Mouse (Mus musculus) heart, adult 2 months (tissue): ENCODE results near the gene Slc26a6. TPM values are rescaled to one million over a fixed set of nuclear protein-coding genes. Genes with fewer than 3 reads are reported as not detected.

Source experiments
- DNase-seq, 2 experiments: peaks; one replicate each; pipeline ENCODE4 v3.0.0; 2021
- H3K27ac ChIP-seq: fragments of 200-600 bp; 2 replicates; pipeline ENCODE4 v1.8.1; 2022
- H3K27me3 ChIP-seq: fragments of 200-500 bp; 2 replicates; pipeline ENCODE4 v1.6.1; 2012; ENCODE audit warnings: mild to moderate bottlenecking, low read length, inconsistent platforms, mixed read lengths; ENCODE audit not compliant: control insufficient read depth, insufficient read depth
- H3K36me3 ChIP-seq: fragments of 200-500 bp; 2 replicates; pipeline ENCODE4 v1.6.1; 2012; ENCODE audit warnings: low read length, inconsistent platforms; ENCODE audit not compliant: control insufficient read depth, insufficient read depth
- H3K4me1 ChIP-seq: fragments of 200-500 bp; 2 replicates; pipeline ENCODE4 v1.6.1; 2011; ENCODE audit warnings: low read length; ENCODE audit not compliant: control insufficient read depth, insufficient read depth
- H3K4me3 ChIP-seq: fragments of 200-600 bp; 2 replicates; pipeline ENCODE4 v1.8.1; 2022
- H3K79me2 ChIP-seq: fragments of 200-500 bp; replicated peaks from 2 replicates; pipeline ENCODE4 v1.6.1; 2012; ENCODE audit warnings: mild to moderate bottlenecking, inconsistent platforms, low read length, moderate library complexity, mixed read lengths; ENCODE audit not compliant: control insufficient read depth, insufficient read depth
- H3K9ac ChIP-seq: fragments of 200-500 bp; 2 replicates; pipeline ENCODE4 v1.6.1; 2012; ENCODE audit warnings: low read depth, mild to moderate bottlenecking, control low read depth, inconsistent platforms, low read length, mixed read lengths
- CTCF ChIP-seq: fragments of 200-600 bp; IDR thresholded peaks from 2 replicates; pipeline ENCODE4 v1.8.1; 2022; ENCODE audit warnings: antibody characterized with exemption, mild to moderate bottlenecking, moderate library complexity
- EP300 ChIP-seq: fragments of 200-500 bp; IDR thresholded peaks from 2 replicates; pipeline ENCODE4 v1.6.1; 2011; ENCODE audit warnings: low read depth, low read length, control low read depth; ENCODE audit not compliant: insufficient read depth
- POLR2A ChIP-seq: fragments of 200-500 bp; IDR thresholded peaks from 2 replicates; pipeline ENCODE4 v1.6.1; 2011; ENCODE audit warnings: mild to moderate bottlenecking, low read depth, low read length, control low read depth; ENCODE audit not compliant: insufficient read depth
- WGBS: fragments of 180-500 bp; shearing (Covaris S2); methylation state at CpG from one replicate; pipeline ENCODE4 v1.1.7; 2018; 5-methylcytosine and 5-hydroxymethylcytosine counted together
- intact Hi-C: fragments of 180-260 bp; cut with DNase I; formaldehyde crosslinking; loops from one replicate; pipeline ENCODE4 v1.15.1; 2025
- long read RNA-seq: library from polyadenylated mRNA; stranded (forward); transcript quantifications from one replicate; pipeline ENCODE4 v2.0.0, GENCODE M21; 2021
- polyA plus RNA-seq: library from polyadenylated mRNA; depleted of rRNA; stranded (reverse); fragments of >200 nt; gene quantifications from 2 replicates; pipeline ENCODE4 v1.2.3, GENCODE M21; 2012; rRNA removed
- total RNA-seq, 2 experiments: library from RNA; stranded (reverse); gene quantifications; 2 replicates each; pipeline ENCODE4 v1.2.3; 2021

The Slc26a6 gene
- total RNA-seq (10 to 100 TPM; 20.8 to 24.3 TPM), polyA plus RNA-seq (34.5 and 47.8 TPM in 2 replicates)
- long read RNA-seq = 0 reads

- TF ChIP-seq CTCF (no peak), POLR2A (peak; percentile 42; the same call in 1 of the 2 replicates)
- H3K79me2 ChIP-seq = no peaks in the 10 kb centered on the region
- H3K27me3 ChIP-seq = no peaks in the 10 kb centered on the region
- peak within 1 kb of the TSS; percentile 70 for H3K4me3 ChIP-seq
- 44% methylated on average over 3 of the region's 3 CpGs for WGBS
- peaks cover 2% of the 10 kb centered on the region; the same call in 1 of the 2 replicates for H3K4me1 ChIP-seq
- peak within 1 kb of the TSS; percentile 76 for H3K9ac ChIP-seq
- H3K27ac ChIP-seq = peak within 1 kb of the TSS; percentile 92
- intact Hi-C loops = no loop called here
- peak; percentile 55 to 73 for DNase-seq
- H3K36me3 ChIP-seq = no peaks in the 10 kb centered on the region
Observed at GRCm38 (mm10) chr9:108852976-108853375, at the start of gene Slc26a6. Gene Slc26a6 (plus strand): TSS chr9:108853283.

DNA sequence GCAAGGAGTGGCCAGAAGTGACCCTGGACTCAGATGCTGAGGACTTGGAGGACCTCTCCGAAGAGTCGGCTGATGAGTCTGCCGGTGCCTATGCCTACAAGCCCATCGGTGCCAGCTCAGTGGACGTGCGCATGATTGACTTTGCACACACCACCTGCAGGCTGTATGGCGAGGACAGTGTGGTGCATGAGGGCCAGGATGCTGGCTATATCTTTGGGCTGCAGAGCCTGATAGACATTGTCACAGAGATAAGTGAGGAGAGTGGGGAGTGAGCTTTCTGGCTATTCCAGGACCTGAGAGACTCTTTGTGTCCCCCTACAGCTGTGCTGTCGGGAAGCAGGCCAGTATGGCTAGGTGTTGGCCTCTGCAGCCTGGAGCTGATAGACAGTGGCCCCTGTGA lies 47.3 kb upstream of the Slc26a6 start:
- WGBS = 59% methylated on average over 8 of the region's 8 CpGs
- no peaks in the 10 kb centered on the region for H3K79me2 ChIP-seq
- H3K27ac ChIP-seq = no peak overlapping the region
- intact Hi-C loops = no loop called here
- no peaks in the 10 kb centered on the region; the same call in 1 of the 2 replicates for H3K36me3 ChIP-seq
- no peak for DNase-seq
- no peak for TF ChIP-seq CTCF
- no peak for TF ChIP-seq EP300
- no peak for TF ChIP-seq POLR2A
- H3K27me3 ChIP-seq = no peaks in the 10 kb centered on the region
- H3K4me3 ChIP-seq = no peak overlapping the region
- H3K9ac ChIP-seq = no peak overlapping the region
- H3K4me1 ChIP-seq = peaks cover 14% of the 10 kb centered on the region

DNA sequence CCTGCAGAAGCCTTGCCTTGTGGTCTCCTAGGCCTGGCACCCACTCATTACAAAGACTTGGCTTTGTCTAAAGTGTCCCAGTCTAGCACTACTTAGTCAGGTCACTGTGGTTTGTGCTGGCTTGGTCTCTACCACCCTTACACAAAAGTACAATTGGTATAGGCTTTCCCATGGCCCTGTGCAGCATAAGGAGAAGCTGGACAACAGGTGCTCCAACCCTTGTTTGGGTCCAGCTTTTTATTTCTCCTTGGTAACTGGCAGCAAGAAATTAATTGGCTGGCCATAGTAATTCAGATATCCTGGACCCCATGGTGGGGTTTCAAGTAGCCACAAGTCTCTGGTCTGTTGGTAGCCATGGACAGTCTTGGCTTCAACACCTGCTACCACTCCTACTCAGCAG lies 46.7 kb upstream of the Slc26a6 start:
- intact Hi-C loops = no loop called here
- H3K27me3 ChIP-seq = no peaks in the 10 kb centered on the region
- no peak overlapping the region for H3K4me3 ChIP-seq
- H3K79me2 ChIP-seq = no peaks in the 10 kb centered on the region
- no peak for TF ChIP-seq CTCF
- TF ChIP-seq EP300 = no peak
- TF ChIP-seq POLR2A = no peak
- H3K27ac ChIP-seq = no peak overlapping the region
- no peak overlapping the region for H3K9ac ChIP-seq
- H3K36me3 ChIP-seq = no peaks in the 10 kb centered on the region; the same call in 1 of the 2 replicates
- DNase-seq = no peak
- H3K4me1 ChIP-seq = peaks cover 14% of the 10 kb centered on the region

DNA sequence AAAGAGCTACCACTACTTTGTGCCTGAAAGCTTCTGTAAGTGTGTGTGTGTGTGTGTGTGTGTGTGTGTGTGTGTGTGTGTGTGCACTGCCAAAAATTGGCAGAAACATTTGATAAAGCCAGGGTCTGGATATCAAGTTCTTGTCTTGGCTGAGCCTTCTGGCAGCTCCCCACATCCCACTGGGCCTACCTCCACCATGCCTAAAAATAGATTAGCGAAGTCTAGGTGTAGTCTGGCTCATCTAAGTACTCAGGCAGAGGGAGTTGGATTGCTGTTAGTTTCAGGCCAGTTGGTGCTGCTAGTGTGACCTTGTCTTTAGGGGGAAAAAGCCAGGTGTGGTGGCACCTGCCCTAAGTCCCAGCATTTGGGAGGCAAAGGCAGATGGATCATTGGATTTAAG lies 46.3 kb upstream of the Slc26a6 start:
- TF ChIP-seq CTCF = no peak
- TF ChIP-seq POLR2A = no peak
- Histone ChIP-seq H3K79me2 (no peaks in the 10 kb centered on the region), H3K36me3 (no peaks in the 10 kb centered on the region; the same call in 1 of the 2 replicates), H3K9ac (no peak overlapping the region), H3K4me3 (no peak overlapping the region), H3K27me3 (no peaks in the 10 kb centered on the region), H3K4me1 (peaks cover 14% of the 10 kb centered on the region), H3K27ac (peak overlapping the region; percentile 64)
- peak in 1 of 2 experiments; percentile 70 for DNase-seq
- intact Hi-C loops = loop anchor here (1.0 kb wide), 1 partner anchor 22 kb away; no protein-coding TSS in a partner anchor
- 52% methylated on average over 1 of the region's 1 CpGs for WGBS

GRCm38 (mm10) chr9:108807674-108808073 lies 45.4 kb upstream of the Slc26a6 start:
- Histone ChIP-seq H3K9ac (0 out of 2 replicates have a peak overlapping the region, but pooled peaks have one; percentile 30), H3K79me2 (no peaks in the 10 kb centered on the region), H3K36me3 (no peaks in the 10 kb centered on the region; the same call in 1 of the 2 replicates), H3K4me3 (no peak overlapping the region), H3K27ac (peak overlapping the region; percentile 64), H3K4me1 (peaks cover 14% of the 10 kb centered on the region), H3K27me3 (no peaks in the 10 kb centered on the region)
- DNase-seq = no peak
- WGBS = 68% methylated on average over 5 of the region's 5 CpGs
- intact Hi-C loops = loop anchor here (1.0 to 2.0 kb wide), 2 partner anchors 19 to 22 kb away; partner anchors contain the start of gene Celsr3
- TF ChIP-seq CTCF (no peak), POLR2A (no peak), EP300 (no peak)

DNA sequence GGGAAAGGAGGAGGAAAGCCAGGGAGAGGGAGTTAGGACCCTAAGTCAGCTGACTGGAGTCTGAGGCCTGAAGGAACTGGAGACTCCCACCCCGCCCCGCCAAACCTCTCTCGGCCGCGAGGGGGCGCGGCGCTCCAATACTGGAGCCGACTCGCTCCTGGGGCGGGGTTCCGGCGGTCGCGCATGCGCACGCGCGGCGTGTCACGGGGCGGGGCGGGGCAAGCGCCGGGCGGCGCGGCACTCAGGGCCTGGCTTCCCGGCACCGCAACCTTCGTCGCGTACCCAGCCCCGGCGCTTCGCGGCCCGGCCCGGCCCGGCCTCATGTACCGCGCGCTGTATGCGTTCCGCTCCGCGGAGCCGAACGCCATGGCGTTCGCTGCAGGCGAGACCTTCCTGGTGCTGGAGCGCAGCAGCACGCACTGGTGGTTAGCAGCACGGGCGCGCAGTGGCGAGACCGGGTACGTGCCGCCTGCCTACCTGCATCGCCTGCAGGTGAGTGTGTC lies 44.9 kb upstream of the Slc26a6 start, which contains the start of gene Nckipsd:
Gene Nckipsd, plus strand, starts transcription at position 206 of the 503 bp plus-strand sequence.
- peak; percentile 95 to 98 for DNase-seq
- Histone ChIP-seq H3K4me3 (peak within 1 kb of the TSS; percentile 95), H3K4me1 (peaks cover 14% of the 10 kb centered on the region), H3K36me3 (no peaks in the 10 kb centered on the region; the same call in 1 of the 2 replicates), H3K79me2 (no peaks in the 10 kb centered on the region), H3K27me3 (no peaks in the 10 kb centered on the region), H3K27ac (peak within 1 kb of the TSS; percentile 89), H3K9ac (peak within 1 kb of the TSS; percentile 99)
- intact Hi-C loops = loop anchor here (2.0 kb wide), 1 partner anchor 19 kb away; the partner anchor contains the start of gene Celsr3
- WGBS = under 1% methylated on average over 62 of the region's 62 CpGs
- TF ChIP-seq POLR2A (peak; percentile 54; the same call in 1 of the 2 replicates), CTCF (peak; percentile 89), EP300 (0 out of 2 replicates have a peak, but pooled peaks have one; percentile 49)
